Mouse (Mus musculus) left cerebral cortex, postnatal 10 days (tissue): ENCODE data around the gene Celf1. TPM values are rescaled to one million over a fixed set of nuclear protein-coding genes. Genes with fewer than 3 reads are reported as not detected.
A peak's percentile ranks its signal among the peaks of the same experiment; 100 is the strongest.

Experiments
- DNase-seq, 2 experiments: peaks; one replicate each; pipeline ENCODE4 v3.0.0; 2021 to 2022; ENCODE audit warnings: low spot score in 2 of 2, mixed read lengths in 1 of 2; ENCODE audit errors: extremely low spot score in 1 of 2
- intact Hi-C: fragments of 180-260 bp; cut with DNase I; formaldehyde crosslinking; loops from one replicate; pipeline ENCODE4 v1.15.1; 2025
- total RNA-seq, 2 experiments: library from RNA; stranded (reverse); gene quantifications; 2 replicates each; pipeline ENCODE4 v1.2.3; 2021

Gene Celf1
- total RNA-seq, 2 experiments from 2014 or later = 125 to 129 TPM

- no peak for DNase-seq
- intact Hi-C loops = loop anchor here (5.0 kb wide), 1 partner anchor 150 kb away; the partner anchor contains the start of genes Kbtbd4 and Ndufs3
These were observed 111.7 kb downstream of the Celf1 start for GRCm38 (mm10) chr2:91051917-91052316.

DNA sequence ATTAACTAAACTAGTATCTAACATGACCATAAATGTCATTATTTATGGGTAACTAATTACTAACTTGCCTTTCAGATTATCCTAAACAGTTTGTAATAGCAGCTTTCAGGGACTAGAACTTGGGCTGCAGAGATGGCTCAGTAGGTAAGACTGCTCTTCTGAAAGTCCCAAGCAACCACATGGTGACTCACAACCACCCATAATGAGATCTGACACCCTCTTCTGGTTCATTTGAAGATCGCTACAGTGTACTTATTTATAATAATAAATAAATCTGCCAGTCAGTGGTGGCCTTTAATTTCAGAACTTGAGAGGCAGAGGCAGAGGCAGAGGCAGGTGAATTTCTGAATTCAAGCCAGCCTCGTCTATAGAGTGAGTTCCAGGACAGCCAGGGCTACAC is 112.6 kb downstream of the Celf1 start:
- no peak for DNase-seq
- intact Hi-C loops = loop anchor here (5.0 kb wide), 1 partner anchor 150 kb away; the partner anchor contains the start of genes Kbtbd4 and Ndufs3

- DNase-seq = no peak
- intact Hi-C loops = loop anchor here (5.0 kb wide), 1 partner anchor 151 kb away; the partner anchor contains the start of genes Kbtbd4 and Ndufs3
These were observed 113.2 kb downstream of the Celf1 start for GRCm38 (mm10) chr2:91053181-91053933.

DNA sequence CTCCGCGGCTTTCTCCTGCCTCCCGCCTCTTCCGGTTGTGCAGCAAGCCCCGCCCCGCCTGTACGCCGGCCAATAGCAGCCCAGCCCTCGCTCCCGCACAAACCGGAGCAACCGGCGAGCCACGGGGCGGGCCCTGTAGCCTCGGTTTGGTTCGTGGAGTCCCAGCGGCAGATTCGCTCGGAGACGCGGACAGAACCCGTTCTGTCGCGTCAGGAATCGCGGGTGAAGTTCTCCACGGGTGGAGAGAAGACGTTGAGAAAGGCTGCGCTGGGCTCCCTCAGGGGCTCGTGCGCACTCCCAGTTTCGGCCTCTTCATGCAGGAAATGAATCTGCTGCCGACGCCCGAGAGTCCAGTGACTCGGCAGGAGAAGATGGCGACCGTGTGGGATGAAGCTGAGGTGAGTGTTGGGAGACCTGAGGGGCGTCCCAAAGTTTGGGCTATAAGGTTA is 113.8 kb downstream of the Celf1 start, which contains the start of gene Psmc3:
Gene Psmc3, plus strand, starts transcription at position 76 of the 449 bp plus-strand sequence.
- intact Hi-C loops = loop anchor here (5.0 kb wide), 1 partner anchor 152 kb away; the partner anchor contains the start of genes Kbtbd4 and Ndufs3
- peak; percentile 93 to 99 for DNase-seq

- no peak for DNase-seq
- intact Hi-C loops = no loop called here
These were observed 118.3 kb downstream of the Celf1 start for GRCm38 (mm10) chr2:91058435-91058834.

DNA sequence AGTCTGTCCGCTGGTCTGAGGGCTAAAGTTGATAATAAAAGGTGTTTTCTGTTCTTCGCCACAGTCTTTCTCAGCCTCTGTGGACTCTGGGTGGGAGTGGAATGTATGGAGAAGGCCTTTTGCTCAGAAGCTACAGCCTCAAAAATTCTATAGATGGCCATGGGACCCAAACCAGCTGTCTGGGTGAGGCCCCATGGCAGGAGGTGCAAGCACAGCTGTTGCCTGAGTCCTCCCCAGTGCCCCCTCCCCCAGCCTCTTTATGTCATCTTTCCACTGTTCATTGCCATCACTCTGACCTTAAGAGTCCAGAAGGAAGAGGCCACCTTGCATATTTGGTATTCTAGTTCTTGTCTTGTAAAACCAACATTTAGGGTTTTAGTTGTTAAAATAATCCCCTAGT is 119.2 kb downstream of the Celf1 start:
- intact Hi-C loops = no loop called here
- DNase-seq = no peak

- intact Hi-C loops = loop anchor here (5.0 kb wide), 1 partner anchor 193 kb away; no protein-coding TSS in a partner anchor
These were observed 120.6 kb downstream of the Celf1 start for GRCm38 (mm10) chr2:91060544-91061355.

GRCm38 (mm10) chr2:91061849-91062481 is 121.8 kb downstream of the Celf1 start:
- intact Hi-C loops = loop anchor here (5.0 kb wide), 1 partner anchor 195 kb away; no protein-coding TSS in a partner anchor

More at GRCm38 (mm10) chr2:91060544-91061355, 120.6 kb downstream of the Celf1 start:
- peak; percentile 62 to 75 for DNase-seq

DNA sequence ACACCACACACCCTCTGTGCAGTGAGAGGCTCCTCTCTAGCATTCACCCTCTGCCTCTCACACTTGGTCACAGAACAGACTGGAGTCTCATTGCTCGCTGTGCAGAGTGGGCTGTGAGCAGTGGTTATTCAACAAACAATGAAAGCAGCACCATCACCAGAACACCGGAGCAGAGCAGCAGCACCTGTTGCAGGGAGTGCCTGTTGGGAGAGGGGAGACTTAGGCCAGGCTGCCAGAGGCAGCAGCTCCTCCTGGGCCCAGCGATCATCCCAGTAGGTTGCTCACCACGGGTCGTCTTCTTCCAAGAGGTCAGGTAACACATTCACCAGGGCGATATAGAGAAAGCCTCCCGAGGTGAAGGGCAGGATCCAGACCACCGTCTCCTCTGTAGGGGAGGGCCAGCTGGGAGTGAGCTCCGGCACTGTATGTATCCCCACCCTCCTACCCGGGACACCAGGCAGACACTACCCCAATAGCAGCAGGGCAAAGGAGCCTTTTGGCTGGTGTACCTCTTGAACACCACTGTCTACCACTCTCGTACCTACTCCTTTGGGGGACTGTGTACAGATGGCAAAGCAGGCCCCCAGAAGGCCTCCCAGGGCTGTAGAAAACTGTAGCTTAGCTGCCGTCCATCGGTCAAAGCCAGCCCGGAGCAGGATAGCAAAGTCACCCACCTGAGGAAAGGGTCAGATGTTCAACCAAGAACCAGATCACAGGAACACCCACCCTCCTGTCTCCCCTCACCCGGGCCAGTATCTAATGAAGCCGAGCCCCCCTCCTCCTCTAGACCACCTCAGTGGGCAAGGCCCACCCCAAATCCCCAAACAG is 122.8 kb downstream of the Celf1 start:
- DNase-seq = no peak
- intact Hi-C loops = loop anchor here (5.0 kb wide), 1 partner anchor 196 kb away; no protein-coding TSS in a partner anchor

More at GRCm38 (mm10) chr2:91061849-91062481, 121.8 kb downstream of the Celf1 start:
- no peak for DNase-seq

DNA sequence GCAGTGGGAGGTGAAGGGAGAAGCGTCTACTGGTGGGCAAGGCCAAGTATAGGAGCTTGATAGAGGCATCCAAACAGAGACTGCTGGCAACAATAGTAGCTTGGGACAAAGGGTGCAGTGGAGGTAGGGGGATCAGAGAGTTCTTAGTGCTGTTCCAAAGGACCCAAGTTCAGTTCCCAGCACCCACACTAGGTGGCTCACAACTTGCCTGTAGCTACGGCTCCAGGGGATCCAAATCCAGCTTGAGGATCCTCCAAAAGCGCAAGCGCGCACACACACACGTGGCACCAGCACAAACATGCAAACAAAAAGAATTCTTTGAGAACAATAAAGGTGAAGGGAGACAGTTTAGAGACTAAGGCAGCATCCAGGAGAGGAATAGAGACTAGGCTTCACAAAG is 124.0 kb downstream of the Celf1 start:
- intact Hi-C loops = loop anchor here (5.0 kb wide), 1 partner anchor 197 kb away; no protein-coding TSS in a partner anchor
- DNase-seq = no peak

GRCm38 (mm10) chr2:91065544-91065943 is 125.4 kb downstream of the Celf1 start:
- intact Hi-C loops = no loop called here
- peak; percentile 61 to 75 for DNase-seq

DNA sequence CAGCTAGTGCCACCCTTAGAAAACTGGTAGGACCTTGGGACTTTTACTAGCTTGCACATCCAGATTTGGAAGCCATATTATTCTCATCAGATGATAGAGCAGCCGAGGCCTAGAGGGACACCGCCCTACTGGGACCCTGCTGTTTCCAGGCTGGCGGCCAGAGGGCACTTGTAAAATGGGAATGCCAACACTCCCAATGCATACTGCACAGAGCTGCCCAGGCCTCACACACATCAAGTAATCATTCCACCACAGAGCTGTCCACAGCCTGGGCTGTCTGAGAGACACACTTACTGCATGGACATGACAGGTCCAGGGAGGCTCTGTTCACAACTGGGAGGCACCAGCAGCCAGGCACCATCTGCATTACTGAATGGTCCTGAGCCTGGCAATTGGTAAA is 126.3 kb downstream of the Celf1 start:
- no peak for DNase-seq
- intact Hi-C loops = no loop called here

DNA sequence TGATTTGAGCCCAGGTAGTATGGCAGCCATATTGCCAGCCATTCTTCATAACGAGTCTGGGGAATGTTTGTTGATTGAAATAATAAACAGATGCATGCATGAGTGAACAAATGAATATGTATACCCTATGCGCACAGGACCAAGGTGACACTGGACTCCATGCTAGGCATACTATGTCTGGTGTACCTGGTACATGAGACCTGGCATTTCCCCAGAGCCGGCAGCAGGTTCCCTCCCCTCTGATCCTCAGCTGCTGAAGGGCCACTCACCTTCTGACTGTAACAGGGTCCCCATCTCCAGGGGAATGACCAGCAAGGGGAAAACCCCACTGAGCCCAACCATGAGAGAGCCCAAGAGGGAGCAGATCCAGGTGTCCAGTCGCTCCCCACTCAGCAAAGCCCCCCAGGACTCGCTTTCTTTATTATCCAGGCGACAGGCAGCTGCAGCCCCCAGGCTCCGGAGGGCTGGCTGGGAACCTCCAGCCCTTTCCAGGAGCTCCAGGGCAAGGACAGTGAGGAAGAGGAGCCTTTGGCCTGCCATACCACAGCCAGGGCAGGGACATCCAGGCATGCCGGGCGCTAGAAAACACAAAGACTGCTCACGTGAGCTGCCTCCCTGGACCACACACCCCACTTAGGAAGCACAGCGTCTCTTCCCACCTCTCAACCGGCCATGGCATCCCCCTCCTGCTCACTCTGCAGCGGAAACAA is 128.1 kb downstream of the Celf1 start:
- intact Hi-C loops = no loop called here
- no peak for DNase-seq

GRCm38 (mm10) chr2:91068872-91069165 is 128.6 kb downstream of the Celf1 start:
- DNase-seq = no peak
- intact Hi-C loops = no loop called here
